Mouse (Mus musculus) CH12F3 (cell line): Measurements from ENCODE around the gene Trpm7.
"Not testable (repeated sequence)": the region's sequence is repeated elsewhere in the genome, so short reads cannot be mapped to it uniquely, and the experiment has no call there.

Experiments
- in situ Hi-C: fragments of 300-500 bp; cut with MboI; formaldehyde crosslinking; loops from 2 replicates; pipeline ENCODE4 v1.14.3; 2020; ENCODE audit warnings: low sequenced_read_pairs

Trpm7 gene

DNA sequence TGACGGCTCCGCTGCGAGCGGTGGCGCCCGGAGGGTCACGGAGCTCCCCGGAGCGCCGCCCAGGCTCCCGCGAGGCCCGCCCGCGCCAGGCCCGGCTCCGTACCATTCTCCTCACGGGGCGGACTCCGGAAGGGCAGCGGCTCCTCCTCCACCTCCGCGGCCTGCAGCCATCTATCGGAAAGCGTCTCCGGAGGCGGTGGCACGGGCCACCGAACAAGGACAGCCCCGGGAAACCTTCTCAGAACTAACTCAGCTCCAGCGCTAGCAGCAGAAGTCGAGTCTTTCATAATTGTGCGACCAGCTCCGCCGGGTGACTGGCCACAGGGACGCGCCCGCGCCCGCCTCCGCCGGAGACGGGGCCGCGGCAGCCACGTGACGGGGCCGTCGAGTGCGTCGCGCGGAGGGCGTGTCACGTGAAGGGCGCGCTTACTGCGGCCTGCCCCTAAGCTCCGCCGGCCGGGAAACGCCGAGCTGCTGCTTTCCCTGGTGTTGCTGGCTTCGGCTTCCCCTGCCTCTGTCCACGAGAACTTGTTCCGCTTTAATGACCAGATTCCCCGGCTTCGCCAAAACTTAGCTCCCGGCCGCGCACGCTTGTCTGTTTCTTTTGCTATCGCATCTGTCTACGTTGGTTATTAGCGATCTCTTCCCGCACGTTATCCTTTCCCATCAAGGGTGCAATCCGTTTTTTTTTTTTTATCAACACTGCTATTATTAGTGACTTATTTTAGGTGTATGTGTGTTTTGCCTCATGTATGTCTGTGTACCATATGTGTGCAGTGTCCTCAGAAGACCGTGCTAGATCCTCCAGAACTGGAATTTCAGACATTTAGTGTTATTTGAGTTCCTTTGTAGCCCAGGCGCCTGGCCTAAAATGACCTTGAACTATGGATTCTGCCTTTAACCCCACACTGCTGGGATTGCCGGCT, at the start of gene Trpm7:
TSS of gene Trpm7 (minus strand) at position 360 of the 926 bp plus-strand sequence.
- in situ Hi-C loops, result no loop called here

DNA sequence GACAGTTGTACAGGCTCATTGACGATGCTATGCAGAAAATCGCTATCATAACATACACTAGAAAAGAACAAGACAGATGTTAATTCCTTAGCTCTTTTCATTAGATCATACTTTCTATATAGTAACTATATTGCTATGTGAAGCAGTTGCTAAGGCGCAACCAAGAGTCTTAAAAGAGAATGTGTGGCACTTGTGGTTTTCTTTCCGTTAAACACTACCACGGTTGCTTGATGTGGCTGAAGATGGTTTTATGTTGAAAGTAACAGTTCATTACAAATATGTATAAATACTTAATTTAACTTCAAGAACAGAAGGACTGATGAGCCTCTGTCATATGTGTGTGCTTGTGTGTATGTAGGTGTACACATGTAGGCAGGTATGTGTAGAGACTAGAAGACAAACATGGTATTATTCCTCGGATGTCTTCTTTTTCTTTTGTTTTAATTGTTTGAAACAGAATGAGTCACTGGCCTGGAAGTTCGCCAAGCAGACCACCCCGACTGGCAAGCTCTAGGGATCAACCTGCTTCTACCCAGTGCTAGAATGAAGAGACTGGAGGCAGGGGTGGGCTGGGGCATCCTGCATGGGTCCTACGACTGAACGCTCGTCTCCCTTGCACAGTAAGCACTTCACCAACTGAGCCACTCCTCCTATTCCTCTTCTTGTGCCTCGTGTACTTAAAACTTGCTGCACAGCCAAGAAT, 44.5 kb upstream of the Trpm7 start:
- in situ Hi-C loops, result no loop called here

DNA sequence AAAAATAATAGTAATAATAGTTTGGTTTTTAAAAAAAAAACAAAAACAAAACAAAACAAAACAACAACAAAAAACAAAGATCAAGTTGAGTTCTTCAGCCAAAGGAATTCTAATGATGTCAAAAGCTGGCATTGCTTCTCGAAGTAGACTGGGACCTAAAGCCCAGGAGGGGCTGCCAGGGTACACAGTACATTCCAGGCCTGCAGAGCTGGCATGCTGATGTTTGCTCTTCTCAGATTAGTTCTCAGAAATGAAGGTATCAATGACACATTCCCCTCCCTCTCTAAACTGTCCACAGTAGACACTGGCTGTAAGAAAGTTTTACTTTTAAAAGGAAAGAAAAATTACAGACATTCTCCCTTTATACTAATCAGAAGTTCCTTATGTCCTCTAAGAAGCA, 40.2 kb upstream of the Trpm7 start:
- in situ Hi-C loops, result no loop called here

DNA sequence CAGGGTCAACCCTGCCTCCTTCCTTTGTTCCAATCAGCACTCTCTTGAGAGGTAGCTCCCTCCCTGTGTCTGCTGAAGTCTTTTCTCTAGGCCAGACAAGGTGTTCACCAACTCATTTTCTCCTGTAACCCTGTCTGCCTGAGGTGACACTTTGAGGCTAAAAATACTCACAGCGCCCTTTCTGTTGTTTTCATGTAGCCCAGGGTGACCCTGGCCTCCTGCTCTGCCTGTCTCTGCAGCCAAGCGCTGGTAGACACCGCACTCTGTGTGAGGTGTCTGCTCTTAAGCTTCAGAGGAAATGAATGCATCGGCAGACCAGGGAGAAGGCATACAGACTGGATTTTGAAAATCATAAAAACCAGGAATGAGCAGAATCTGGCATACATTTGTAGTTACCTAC, 38.1 kb upstream of the Trpm7 start:
- in situ Hi-C loops, result no loop called here

DNA sequence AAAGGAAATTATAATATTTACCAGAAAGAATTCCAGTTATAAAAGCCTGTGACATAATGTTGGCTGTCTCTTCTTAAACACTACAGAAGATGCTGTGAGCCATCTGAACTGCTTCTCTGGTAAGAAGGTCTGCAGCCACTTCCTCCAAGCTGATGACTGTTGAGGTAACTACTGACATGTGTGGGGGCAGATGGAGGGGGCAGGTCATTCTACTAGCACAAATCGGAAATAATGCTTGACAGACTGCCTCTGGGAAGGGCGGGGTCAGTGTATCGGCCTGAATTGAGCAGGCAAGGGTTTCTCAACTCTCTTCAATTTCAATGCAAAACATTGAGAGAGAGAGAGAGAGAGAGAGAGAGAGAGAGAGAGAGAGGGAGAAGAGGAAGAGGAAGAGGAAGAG, 28.1 kb upstream of the Trpm7 start:
- in situ Hi-C loops, result no loop called here

DNA sequence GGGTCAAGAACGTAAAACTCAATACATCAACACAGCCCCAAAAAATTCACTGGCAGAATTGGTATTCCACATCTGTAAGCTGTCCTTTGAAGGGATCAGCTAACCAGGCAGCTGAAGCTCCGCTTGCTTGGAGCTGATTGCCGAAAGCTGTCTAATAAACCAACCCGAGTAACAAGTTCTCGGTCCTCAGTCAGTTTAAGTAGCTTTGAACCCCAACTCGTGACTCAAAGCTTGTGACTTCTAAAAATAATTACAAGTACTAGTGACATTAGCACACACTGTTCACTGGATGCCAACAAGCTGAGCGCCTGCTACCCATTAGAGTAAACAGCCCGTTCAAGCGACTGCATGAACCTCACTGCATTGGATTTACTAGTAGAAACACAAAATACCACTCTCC, 21.5 kb upstream of the Trpm7 start:
- in situ Hi-C loops, result no loop called here

DNA sequence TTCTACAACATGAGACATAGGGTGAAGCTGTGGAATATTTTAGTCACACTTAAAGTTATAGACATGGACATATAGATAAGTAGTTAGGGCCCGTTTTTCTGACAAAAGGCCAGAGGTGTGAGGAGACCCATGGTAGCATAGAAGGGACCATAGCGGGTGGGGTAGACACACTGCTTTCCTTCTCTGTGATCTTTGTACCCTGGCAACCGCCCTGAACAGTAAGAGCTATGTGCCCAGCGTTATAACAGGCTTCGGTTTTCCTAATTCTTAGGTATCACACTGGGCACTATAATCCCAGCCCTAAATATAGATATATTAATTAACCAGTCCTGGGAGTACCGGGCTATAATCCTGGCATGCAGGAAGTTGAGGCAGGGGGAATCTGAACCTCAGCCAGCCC, 20.9 kb upstream of the Trpm7 start:
- in situ Hi-C loops, result no loop called here

DNA sequence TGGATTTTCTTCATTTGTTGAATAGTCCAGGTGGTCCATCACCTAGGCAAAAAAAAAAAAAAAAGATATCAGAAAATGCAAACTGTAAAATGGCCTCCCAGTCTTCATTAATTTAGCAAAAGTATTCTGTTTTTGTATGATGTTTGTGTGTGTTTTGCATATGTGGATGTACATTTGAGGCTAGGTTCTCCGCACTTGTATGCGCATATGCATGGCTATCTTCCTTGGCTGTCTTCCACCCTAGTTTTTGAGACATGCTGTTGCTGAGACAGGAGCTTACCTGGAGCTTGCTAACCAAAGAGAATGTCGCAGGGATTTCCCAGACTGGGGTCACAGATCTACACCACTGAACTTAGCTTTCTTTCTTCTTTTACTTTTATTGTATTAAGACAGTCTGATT, 18.2 kb upstream of the Trpm7 start:
- in situ Hi-C loops, result no loop called here

DNA sequence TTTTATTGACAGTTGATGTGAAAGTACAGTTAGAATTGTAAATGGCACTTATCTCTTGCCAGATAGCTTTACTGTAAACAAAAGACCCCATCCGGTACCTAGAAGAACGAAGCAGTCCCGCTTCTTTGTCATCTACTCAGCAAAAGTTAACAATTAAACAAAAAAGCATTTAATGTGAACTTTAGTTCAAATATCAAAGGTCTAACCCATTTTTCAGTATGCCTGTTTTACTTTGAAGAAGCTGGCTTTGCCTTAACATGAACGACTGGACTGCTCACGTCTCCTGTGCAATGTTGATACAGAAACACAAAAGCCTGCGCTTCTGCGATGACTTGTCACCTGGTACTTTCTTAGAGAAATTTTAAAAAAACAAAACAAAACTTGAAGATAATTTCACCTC, 16.3 kb upstream of the Trpm7 start:
- in situ Hi-C loops, result no loop called here

DNA sequence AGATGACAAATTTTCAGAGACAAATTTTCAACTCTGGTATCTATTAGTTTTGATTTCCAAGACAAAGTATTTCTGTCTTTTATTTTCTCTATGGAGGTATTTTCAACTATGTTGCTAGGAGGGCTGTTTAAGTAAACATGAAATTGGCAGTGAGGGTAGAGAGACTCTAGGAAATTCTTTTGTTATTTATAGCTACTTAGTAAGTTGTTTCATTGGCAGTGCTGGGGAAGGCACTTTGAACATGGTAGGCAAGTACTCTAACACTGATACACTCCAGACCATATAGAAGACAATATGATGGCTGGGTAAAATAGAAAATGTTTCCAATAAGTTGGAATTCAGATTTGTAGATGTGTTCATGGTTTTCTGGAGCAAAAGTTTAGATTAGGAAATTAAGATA, 15.7 kb upstream of the Trpm7 start:
- in situ Hi-C loops, result no loop called here

DNA sequence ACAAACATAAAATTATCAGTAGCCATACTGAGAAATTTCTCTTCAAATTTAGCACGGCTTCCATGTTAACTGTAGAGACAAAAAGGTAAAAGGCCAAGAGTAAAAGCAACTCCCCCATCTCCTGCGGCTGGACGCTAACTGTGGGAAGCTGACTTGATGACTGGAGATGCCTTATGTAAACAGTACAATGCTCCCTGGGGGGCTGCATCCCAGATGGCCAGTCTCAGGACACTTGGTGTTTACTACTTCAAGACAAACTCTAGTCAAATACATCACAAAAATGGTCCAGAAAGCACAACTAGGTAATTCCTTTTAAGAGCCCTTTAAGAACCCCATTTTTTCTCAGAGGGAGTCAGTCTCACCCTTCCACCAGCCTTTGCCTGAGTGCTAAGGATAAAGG, 11.1 kb upstream of the Trpm7 start:
- in situ Hi-C loops, result no loop called here

DNA sequence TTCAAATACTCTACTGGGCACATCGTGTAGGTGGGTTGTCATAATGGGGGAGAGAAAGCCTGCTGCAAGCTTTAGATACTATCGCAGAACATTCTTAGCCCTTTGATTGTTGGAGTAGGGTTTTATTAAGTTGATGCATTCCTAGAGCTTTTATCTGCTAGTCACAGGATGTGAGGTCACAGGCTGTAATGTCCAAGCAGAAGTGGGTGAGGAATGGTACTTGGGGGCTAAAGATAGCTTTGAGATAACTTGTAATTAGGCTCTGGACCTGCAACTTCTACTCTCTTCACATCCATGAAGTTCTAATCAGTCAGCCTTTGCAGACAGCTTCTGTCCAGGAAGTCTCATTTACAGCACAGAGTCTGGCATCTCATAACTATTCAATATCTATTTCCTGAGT, 9.8 kb upstream of the Trpm7 start:
- in situ Hi-C loops, result no loop called here

DNA sequence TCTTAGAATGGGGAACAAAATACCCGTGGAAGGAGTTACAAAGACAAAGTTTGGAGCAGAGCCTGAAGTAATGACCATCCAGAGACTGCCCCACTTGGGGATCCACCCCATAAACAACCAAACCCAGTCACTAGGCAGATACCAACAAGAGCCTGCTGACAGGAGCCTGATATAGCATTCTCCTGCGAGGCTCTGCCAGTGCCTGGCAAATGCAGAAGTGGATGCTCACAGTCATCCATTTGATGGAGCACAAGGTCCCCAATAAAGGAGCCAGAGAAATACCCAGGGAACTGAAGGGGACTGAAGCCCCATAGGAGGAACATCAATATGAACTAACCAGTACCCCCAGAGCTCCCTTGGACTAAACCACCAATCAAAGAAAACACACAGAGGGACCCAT, 6.7 kb upstream of the Trpm7 start:
- in situ Hi-C loops, result not testable (repeated sequence)

DNA sequence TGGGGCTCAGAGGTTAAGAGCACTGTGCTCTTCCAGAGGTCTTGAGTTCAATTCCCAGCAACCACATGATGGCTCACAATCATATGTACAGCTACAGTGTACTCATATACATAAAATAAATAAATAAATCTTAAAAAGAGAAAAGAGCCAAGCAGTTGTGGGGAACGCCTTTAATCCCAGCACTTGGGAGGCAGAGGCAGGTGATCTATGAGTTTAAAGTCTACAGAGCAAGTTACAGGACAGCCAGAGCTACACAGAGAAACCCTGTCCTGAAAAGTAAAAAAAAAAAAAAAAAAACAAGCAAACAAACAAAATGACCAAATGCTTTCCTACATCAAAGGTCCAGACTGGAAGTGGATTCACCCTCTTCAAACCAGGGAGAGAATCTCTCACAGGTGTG, 2.0 kb upstream of the Trpm7 start:
- in situ Hi-C loops, result no loop called here

DNA sequence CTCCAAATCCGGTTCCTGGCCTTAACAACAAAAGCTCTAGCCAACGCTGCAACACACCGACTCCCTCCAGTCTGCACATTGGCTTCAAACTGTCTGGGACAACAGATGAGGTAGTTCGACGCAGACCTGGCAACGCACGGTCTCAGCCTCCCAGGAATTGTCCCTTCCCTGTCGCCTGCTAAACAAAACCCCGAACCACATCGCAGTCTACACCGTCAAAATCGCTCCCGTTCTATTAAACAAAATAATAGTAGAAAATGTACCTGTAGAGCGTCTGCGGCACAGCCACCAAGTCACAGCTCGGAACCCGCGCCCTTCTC, 554 bp downstream of the Trpm7 start:
- in situ Hi-C loops, result no loop called here

DNA sequence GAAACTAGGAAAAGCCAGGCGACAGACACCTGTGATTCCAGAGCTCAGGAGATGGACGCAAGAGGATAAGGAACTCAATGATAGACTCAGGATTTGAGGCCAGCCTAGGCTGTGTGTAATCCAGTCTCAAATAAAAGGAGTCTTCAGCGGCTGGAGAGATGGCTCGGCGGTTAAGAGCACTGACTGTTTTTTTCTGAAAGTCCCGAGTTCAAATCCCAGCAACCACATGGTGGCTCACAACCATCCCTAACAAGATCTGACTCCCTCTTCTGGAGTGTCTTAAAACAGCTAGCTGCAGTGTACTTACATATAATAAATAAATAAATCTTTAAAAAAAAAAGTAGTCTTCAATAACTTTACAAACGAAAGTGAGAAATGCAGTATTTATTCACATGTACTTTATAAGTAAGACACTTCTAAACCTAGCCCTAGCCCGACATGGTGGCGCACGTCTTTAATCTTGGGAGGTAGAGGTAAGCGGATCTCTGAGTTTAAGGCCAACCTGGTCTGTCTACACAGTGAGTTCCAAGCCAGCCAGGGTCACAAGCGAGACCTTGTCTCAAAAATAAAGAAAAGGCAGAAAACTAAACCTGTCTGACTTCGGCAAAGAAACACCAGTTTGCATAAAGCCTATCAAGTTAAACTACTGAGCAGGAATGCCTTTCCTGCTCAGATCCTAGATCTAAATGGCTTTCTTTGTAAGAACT, 1.1 kb downstream of the Trpm7 start:
- in situ Hi-C loops, result no loop called here

DNA sequence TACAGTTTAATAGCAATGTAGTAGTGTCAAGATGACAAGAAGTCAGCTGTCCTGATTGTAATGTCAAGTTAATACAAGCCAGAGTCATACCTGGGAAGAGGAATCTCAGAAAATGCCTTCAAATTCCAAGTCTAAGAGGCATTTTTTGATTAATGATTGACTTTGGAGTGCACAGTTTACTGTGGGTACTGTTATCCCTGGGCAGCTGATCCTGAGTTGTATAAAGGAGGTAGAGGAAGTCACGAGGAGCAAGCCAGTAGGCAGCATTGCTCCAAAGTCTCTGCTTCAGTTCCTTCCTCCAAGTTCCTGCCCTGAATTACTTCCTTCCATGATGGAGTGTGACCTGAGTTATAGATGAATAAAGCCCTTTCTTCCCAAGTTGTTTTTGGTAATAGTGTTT, 9.7 kb downstream of the Trpm7 start:
- in situ Hi-C loops, result no loop called here

DNA sequence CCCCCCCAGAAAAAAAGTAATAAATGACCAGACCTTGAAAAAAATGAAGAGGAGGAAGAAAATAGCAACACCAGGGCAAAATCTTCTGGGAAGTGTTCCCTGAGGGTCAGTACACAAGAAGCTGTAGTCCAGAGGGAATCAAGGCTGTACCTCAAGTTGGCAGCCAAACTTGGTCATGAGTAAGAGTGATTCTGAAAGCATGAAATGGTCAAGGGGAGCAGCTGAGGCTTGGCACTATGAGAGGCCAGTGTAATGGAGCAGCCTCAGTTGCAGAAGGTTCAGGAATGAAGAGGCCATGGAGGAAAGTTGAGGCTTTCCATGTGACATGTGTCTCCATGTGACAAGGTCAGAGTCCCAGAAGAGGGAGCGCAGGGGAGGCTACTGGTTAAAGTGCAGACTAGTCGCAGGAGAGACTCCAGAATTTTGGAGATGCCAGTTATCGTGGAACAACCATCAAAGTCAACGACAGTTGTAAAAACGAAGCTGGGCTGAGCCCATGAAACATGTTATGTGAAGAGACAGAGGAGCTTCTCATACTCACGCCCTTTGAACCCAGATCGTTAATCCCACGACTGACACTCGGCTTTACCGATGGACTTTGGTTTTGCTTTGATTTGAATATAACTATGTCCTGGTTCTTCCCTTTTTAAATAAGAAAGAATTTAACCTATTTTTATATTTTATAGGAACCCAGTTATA, 10.4 kb downstream of the Trpm7 start:
- in situ Hi-C loops, result no loop called here

DNA sequence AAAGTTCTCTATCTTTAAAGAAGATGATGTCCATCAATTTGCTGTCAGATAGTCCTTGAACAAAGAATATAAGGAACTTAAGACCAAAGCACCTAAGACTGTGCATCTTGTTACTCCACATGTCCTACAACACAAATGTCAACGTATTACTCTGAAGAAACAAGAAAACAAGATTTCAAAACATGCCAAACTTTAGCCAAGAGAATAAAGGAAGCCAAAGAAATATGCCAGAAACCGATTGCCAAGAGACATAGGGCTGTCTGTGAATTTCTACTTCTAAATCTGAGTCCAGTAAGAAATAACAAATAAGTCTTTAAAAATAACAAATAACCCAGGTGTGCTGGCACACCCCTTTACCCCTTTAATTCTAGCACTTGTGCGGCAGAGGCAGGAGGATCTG, 11.0 kb downstream of the Trpm7 start:
- in situ Hi-C loops, result no loop called here

DNA sequence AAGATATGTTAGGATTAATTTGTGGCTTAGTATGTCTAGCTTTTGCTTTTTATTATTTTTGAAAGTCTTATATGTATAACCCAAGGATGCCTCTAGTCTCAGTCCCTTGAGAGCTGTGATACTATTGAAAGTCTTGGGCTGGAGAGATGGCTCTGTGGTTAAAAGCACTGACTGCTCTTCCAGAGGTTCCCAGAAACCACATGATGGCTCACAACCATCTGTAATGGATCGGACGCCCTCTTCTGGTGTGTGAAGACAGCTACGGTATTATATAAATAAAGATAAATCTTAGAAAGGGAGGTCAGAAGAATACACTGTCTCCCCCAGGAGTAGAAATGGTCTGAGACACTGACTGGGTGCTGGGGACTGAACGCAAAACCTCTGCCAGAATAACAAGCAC, 31.3 kb downstream of the Trpm7 start:
- in situ Hi-C loops, result no loop called here

DNA sequence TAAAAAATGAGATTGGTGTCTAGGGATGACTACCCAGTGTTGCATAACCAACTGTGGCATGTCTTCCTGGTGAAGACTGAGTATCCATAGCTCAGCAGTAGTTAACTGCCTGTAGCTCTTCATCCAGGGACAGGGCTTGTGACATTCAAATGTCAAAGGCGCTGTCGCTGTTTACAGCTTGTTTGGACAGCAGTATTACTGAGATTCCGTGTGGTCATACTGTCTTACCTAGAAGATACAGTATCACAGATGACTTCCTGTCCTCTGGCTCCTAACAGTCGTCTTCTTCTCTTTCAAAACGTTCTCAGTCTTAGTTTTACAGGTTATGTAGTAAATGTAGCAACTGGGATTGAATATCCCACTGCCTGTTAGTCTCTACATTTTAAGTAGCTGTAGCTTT, 37.2 kb downstream of the Trpm7 start:
- in situ Hi-C loops, result no loop called here
